Mouse (Mus musculus) skeletal muscle tissue, adult 2 months (tissue): ENCODE results near the gene Aim2.
"Not testable (repeated sequence)": the region's sequence is repeated elsewhere in the genome, so short reads cannot be mapped to it uniquely, and the experiment has no call there.

ENCODE experiments used
- DNase-seq: peaks from one replicate; pipeline ENCODE4 v3.0.0-alpha.2; 2012; ENCODE audit warnings: low read depth, low spot score

The Aim2 gene

DNA sequence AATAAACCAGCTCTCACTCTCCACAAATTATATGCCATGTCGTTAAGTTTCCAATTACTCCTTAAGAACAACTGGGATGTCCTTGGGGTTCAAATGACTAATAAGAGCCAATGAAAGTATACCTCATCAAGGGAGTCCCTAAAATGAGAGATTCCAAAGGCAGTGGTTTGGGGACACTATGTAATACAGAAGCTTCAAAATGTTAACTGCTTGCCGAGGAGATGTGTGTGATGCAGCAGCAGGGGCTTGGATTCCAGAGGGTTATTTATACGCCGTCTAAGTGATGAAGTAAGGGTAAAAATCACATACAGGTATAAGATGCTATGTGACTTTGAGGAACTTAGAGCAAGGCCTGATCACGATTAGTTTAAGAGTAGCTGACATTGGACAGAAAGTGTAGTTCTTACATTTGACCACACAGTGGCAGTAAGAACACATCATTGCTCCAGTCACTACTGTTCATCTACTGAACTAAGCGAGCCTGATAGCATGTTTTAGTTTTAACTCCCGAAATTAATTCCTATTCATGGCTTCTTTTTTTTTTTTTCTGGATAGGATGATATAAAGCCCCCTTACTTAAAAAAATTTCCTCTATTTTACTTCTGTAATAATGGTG is 105.6 kb downstream of the Aim2 start:
- DNase-seq: peak; percentile 28

DNA sequence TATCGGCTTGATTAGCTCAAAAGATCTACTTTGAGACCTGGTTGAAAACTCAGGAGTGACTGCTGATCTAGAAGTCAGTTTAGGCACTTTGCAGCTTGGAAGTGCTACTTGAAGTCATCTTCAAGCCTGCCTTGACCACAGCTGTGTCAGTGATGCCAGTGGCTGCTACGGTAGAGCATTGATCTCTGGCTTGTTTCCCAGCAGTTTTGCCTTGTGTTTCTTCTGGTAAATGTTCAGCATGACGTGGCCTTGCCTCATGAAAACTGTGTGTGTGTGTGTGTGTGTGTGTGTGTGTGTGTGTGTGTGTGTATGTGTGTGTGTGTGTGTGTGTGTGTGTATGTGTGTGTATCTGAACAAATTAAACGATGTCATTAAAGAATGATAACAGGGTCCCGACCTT is 106.1 kb downstream of the Aim2 start:
- no peak for DNase-seq

DNA sequence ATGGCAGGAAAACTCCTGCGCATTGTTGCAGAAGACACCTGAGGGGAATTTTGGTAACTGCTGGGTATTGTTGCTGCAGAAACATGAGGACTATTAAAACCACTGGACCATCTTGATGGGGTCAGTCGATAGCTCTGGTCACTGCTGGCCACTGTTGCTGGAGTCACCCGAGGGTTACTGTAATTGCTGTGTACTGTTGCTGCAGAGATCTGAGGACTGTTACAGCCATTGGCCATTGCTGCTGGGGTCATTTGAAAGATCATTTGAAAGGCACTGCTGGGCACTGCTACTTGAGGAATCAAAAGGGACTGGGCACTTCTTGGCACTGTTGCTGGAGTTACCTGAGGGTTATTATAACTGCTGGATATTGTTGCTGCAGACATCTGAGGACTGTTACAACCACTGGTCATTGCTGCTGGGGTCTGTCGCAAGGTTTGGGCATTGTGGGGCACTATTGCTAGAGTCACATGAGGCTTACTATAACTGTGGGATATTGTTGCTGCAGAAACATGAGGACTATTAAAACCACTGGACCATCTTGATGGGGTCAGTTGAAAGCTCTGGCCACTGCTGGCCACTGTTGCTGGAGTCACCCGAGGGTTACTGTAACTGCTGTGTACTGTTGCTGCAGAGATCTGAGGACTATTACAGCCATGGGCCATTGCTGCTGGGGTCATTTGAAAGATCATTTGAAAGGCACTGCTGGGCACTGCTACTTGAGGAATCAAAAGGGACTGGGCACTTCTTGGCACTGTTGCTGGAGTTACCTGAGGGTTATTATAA is 129.9 kb downstream of the Aim2 start:
- not testable (repeated sequence) for DNase-seq

DNA sequence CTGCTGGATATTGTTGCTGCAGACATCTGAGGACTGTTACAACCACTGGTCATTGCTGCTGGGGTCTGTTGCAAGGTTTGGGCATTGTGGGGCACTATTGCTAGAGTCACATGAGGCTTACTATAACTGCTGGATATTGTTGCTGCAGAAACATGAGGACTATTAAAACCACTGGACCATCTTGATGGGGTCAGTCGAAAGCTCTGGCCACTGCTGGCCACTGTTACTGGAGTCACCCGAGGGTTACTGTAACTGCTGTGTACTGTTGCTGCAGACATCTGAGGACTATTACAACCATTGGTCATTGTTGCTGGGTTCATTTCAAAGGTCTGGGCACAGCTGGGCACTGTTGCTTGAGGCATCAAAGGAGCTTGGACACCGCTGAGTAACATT is 130.5 kb downstream of the Aim2 start:
- not testable (repeated sequence) for DNase-seq

DNA sequence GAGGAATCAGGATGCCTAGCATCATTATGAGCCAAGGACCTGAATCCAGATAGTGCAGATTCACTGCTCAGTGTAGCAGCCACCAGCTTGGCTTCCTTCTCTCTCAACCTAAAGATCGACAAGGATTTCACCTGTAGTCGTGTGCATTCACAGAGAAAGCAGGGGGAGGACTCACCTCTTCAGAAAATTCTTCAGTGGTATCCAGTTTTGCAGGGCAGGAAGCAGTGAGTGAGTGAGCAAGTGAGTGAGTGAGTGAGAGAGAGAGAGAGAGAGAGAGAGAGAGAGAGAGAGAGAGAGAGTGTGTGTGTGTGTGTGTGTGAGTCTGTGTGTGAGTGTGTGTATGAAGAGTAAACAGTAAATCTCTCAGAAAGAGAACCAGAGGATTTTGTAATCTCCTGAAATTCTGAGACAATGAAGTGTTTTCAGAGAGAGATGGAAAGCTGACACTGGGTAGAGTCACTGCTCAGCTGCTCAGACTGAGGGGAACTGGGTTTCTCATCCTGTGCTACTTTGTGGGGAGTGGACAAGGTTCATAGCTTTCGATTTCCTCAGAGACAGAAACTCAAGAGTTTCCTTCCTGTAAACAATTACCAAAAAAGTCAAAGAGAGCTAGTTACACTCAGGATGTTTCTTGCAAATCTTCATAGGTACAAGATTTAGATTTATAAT is 140.3 kb downstream of the Aim2 start, which contains the start of gene Ifi206:
TSS of gene Ifi206 (minus strand) at position 230 of the 669 bp plus-strand sequence.
- DNase-seq: not testable (repeated sequence)

DNA sequence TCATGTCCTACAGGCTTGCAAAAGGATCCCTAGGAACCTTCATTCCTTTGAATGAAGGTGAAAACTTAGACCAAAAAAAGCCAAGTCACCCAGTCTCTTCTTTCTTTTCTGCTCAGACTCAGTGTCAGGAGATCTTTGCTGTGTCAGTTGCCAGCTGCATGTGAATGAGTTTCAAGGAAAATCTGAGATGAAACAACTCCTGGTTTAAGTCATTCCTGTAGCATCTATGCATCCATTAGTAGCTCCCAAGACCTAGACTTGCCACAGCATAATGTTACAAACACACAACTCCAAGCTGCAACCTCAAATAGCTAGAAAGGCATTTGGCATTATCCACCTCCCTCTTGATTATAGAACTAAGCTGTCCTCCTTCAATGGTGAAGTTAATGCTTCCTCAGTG is 140.8 kb downstream of the Aim2 start:
- DNase-seq: not testable (repeated sequence)

DNA sequence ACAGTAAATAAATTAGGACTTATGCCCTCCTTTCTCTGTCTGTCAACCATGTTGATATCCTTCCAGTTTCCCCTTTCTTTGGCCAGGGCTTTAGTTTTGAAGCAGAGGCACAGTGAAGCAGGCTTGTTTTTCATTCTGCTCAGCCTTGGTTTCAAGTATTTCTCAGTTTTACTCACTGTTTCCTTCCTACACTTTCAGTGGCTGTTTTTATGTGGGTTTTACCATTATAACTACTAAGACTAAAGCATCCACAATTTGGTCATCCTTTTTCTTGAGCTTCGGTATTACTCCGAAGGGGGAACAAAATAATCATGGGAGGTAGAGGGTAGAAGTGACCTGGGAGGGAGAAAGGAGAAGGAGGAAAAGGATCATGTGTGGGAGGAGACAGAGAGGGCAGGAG is 159.9 kb downstream of the Aim2 start:
- DNase-seq: not testable (repeated sequence)
